Mouse (Mus musculus): ENCODE results near the gene Il34. TPM values are rescaled to one million over a fixed set of nuclear protein-coding genes. Genes with fewer than 3 reads are reported as not detected.

Il34 gene
- polyA plus RNA-seq, 1 experiment: not detected

DNA sequence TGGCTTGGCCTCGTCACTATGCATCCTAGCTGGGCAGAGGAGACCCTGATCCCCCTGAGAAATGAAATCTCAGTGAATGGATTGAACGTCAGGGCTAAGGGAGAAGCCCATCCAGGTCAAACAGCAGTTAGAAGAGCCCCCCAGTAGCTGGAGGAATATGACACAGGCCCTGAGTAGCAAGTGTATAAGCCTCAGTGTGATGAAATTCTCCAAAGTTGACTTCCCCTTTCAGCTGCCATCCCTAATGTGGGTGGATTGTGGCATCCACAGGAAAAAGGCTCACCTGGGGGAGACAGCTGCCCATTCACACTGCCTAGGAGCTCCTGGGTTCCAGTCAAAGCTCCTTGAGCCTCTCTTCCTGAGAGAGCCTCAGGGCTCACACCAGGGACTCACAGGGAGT lies 20.4 kb downstream of the Il34 start:
- no peak for TF ChIP-seq POLR2A (IDR thresholded peaks at IDR 0.05; ENCODE audit: borderline replicate concordance, low read depth, low read length)
- no peak for TF ChIP-seq CTCF (IDR thresholded peaks at IDR 0.05; ENCODE audit: low read depth, low read length)
- peaks cover 5% of the 10 kb centered on the region for H3K4me1 ChIP-seq (ENCODE audit: control insufficient read depth, insufficient read depth, low read length)
- H3K27ac ChIP-seq (ENCODE audit: insufficient read depth, low read depth, low read length): no peak overlapping the region
- no peak overlapping the region for H3K4me3 ChIP-seq (ENCODE audit: insufficient read depth, low read length)

DNA sequence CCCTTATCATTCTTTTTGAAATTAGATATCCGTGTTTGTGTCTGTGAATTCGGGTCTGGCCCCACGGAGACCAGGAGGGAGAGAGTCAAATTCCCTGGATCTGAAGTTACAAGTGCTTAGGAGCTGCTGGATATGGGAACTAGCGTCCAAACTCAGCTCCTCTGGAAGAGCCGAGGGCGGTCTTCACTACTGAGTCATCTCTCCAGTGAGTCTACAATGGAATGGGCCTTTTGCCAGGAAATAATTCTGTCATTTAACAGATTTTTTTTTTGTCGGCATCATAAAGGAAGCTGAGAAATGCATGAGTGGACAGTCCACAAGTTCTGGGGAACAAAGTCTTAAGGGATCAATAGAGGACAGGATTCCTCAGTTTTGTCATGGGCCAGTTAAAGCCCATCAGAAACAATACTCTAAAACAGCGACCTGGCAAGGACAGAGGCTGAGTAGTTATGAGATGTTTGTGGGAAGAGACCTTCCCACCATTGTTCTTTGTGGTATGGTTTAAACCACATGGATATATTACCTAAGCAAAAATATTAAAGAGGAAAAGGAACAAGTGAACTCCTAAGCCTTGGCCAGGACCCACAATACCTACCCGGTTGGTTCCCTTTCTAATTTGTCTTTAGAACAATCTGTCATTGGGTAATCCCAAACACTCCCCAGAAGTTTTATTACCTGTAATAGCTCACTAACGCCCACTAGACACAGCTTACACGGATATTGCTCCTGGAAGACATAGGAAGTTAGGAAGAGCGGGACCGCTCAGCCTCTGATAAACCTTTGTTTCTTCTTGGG lies 25.6 kb downstream of the Il34 start:
- Histone ChIP-seq H3K27ac (ENCODE audit: insufficient read depth, low read depth, low read length) (no peak overlapping the region), H3K4me3 (ENCODE audit: insufficient read depth, low read length) (no peak overlapping the region), H3K4me1 (ENCODE audit: control insufficient read depth, insufficient read depth, low read length) (peaks cover 9% of the 10 kb centered on the region)
- TF ChIP-seq POLR2A (IDR thresholded peaks at IDR 0.05; ENCODE audit: borderline replicate concordance, low read depth, low read length): no peak
- TF ChIP-seq CTCF (IDR thresholded peaks at IDR 0.05; ENCODE audit: low read depth, low read length): no peak

DNA sequence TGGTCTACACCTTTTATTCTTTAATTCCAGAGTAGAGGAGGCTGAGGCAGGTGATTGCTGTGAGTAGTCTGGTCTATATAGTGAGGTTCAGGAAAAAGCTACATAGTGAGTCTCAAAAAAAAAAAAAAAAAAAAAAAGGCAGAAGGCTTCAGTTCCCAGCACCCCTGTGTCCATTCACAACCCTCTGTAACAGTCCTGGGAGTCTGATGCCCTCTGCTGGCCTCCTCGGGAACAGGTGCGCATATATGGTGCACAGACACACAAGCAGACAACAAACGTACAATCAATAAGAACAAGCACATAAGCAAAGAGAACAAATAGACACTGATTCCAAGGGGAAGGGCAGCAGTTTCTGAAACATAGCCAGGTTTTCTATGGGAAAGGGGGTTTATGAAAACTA lies 29.4 kb downstream of the Il34 start:
- Histone ChIP-seq H3K4me1 (ENCODE audit: control insufficient read depth, insufficient read depth, low read length) (peaks cover 8% of the 10 kb centered on the region), H3K27ac (ENCODE audit: insufficient read depth, low read depth, low read length) (no peak overlapping the region), H3K4me3 (ENCODE audit: insufficient read depth, low read length) (no peak overlapping the region)
- no peak for TF ChIP-seq CTCF (IDR thresholded peaks at IDR 0.05; ENCODE audit: low read depth, low read length)
- TF ChIP-seq POLR2A (IDR thresholded peaks at IDR 0.05; ENCODE audit: borderline replicate concordance, low read depth, low read length): no peak

DNA sequence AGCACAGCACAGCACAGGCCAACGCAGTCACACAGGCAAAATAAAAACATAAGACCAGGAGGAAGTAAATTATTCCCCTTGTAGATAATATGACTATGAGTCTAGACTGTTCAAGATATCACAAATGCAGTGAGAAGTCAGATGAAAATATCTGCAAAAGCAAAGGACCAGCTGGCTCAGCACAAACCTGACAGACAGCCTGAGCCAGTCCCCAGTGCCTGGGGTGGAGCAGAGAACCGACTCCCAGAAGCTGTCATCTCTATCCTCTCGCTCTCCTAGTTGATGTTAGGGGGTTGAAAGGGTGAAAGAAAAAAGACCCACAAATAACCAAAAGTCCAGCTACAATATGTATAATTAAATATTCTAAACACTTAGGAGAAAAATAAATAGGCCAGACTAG lies 30.0 kb downstream of the Il34 start:
- no peak for TF ChIP-seq CTCF (IDR thresholded peaks at IDR 0.05; ENCODE audit: low read depth, low read length)
- TF ChIP-seq POLR2A (IDR thresholded peaks at IDR 0.05; ENCODE audit: borderline replicate concordance, low read depth, low read length): no peak
- H3K27ac ChIP-seq (ENCODE audit: insufficient read depth, low read depth, low read length): no peak overlapping the region
- H3K4me1 ChIP-seq (ENCODE audit: control insufficient read depth, insufficient read depth, low read length): peaks cover 8% of the 10 kb centered on the region
- no peak overlapping the region for H3K4me3 ChIP-seq (ENCODE audit: insufficient read depth, low read length)

DNA sequence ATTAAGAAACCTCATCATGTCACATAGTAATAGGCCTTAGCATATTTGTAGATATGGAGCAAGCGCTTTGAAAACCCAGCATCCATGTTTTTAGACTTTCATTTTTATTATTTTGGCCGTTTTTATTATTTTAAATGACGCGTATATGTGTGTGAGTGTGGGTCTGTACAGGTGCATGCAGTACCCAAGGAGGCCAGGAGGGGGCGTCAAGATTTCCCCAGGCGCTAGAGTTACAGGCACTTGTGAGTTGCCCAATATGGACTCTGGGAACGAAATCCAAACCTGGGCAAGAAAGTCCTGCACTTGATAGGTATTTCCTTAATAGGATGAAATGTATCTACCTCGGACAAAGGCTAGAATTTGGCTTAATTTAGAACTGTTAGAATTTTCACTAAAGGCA lies 30.4 kb downstream of the Il34 start:
- TF ChIP-seq CTCF (IDR thresholded peaks at IDR 0.05; ENCODE audit: low read depth, low read length) (peak; percentile 47), POLR2A (IDR thresholded peaks at IDR 0.05; ENCODE audit: borderline replicate concordance, low read depth, low read length) (no peak)
- H3K4me1 ChIP-seq (ENCODE audit: control insufficient read depth, insufficient read depth, low read length): peaks cover 6% of the 10 kb centered on the region; the same call in 1 of the 2 replicates
- no peak overlapping the region for H3K27ac ChIP-seq (ENCODE audit: insufficient read depth, low read depth, low read length)

DNA sequence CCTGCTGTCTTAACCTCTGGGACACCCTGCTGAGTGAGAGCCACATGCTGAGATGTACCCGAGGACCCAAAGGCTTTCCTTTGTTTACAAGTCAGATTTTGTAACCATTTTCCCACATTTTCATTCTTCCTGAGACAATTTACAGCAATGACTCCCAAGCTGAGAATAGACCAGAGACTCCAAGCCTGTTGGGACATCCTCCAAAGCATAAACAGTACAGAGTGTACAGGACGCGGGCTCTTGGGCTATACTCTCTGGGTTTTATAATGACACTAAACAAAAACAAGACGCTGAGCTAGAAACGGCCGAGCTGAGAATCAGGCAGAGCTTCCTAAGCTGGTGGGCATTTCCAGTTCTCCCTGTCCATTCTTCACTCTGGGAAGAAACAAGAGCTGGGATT lies 31.0 kb downstream of the Il34 start:
- H3K27ac ChIP-seq (ENCODE audit: insufficient read depth, low read depth, low read length): no peak overlapping the region

More for the DNA sequence above, 30.4 kb downstream of the Il34 start:
- no peak overlapping the region for H3K4me3 ChIP-seq (ENCODE audit: insufficient read depth, low read length)

DNA sequence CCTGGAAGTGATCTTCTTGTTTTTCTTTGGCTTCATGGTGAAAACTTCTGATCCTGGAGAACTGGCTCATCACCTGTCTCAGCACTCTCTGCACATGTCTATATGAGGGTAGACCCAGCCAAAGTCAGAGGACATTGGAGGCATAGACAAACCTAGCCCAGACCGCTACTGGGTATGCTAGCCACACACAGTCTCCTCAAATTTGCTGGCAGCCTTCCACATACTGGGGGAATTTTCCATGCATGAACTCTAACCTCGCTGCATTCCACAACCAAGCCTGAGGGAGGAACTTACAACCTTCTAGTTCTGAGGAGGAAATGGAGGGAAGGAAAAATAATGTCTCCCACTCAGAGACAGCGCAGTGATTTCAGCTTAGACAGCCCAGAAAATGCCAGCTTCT lies 31.7 kb downstream of the Il34 start:
- Histone ChIP-seq H3K4me1 (ENCODE audit: control insufficient read depth, insufficient read depth, low read length) (no peaks in the 10 kb centered on the region), H3K4me3 (ENCODE audit: insufficient read depth, low read length) (no peak overlapping the region), H3K27ac (ENCODE audit: insufficient read depth, low read depth, low read length) (no peak overlapping the region)
- TF ChIP-seq POLR2A (IDR thresholded peaks at IDR 0.05; ENCODE audit: borderline replicate concordance, low read depth, low read length): no peak
- no peak for TF ChIP-seq CTCF (IDR thresholded peaks at IDR 0.05; ENCODE audit: low read depth, low read length)

More for the DNA sequence above, 31.0 kb downstream of the Il34 start:
- TF ChIP-seq POLR2A (IDR thresholded peaks at IDR 0.05; ENCODE audit: borderline replicate concordance, low read depth, low read length) (no peak), CTCF (IDR thresholded peaks at IDR 0.05; ENCODE audit: low read depth, low read length) (no peak)
- Histone ChIP-seq H3K4me1 (ENCODE audit: control insufficient read depth, insufficient read depth, low read length) (peaks cover 2% of the 10 kb centered on the region; the same call in 1 of the 2 replicates), H3K4me3 (ENCODE audit: insufficient read depth, low read length) (no peak overlapping the region)

DNA sequence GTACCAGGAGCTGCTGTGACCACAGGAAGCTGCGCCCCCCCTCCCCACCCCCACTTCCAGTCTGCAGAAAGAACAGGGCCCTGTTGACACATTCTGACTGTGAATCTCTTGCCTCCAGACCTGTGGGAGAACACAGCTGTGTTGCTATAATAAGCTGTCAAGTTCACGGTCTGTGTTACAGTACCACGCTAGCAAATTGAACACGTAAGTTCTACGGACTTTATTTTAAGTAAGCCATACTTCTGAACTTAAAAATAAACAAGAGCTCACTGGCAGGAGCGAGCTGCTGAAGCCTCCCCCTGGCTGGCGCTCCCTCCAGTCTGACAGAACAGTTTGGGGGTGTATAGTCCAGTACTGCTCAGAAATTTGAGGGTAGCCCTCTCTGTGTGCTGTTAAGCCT lies 33.3 kb downstream of the Il34 start:
- TF ChIP-seq POLR2A (IDR thresholded peaks at IDR 0.05; ENCODE audit: borderline replicate concordance, low read depth, low read length) (no peak), CTCF (IDR thresholded peaks at IDR 0.05; ENCODE audit: low read depth, low read length) (no peak)
- Histone ChIP-seq H3K4me3 (ENCODE audit: insufficient read depth, low read length) (no peak overlapping the region), H3K4me1 (ENCODE audit: control insufficient read depth, insufficient read depth, low read length) (no peaks in the 10 kb centered on the region), H3K27ac (ENCODE audit: insufficient read depth, low read depth, low read length) (no peak overlapping the region)

DNA sequence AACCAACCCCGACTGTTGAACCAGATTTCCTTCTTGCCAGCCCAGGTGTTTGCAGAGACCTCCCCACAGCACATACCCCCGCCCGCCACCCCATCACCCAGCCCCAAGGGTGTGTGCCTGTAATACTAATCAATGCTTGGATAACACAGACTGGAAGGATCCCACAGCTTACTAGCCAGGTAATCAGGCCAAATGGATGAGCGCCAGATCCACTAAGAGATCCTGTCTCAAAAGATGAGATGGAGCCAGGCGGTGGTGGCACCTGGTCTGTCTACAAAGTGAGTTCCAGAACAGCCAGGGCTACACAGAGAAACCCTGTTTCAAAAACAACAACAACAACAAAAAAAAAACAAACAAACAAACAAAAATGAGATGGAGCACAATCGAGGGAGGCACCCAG lies 38.5 kb downstream of the Il34 start:
- no peak for TF ChIP-seq CTCF (IDR thresholded peaks at IDR 0.05; ENCODE audit: low read depth, low read length)
- no peak for TF ChIP-seq POLR2A (IDR thresholded peaks at IDR 0.05; ENCODE audit: borderline replicate concordance, low read depth, low read length)
- H3K4me3 ChIP-seq (ENCODE audit: insufficient read depth, low read length): no peak overlapping the region
- H3K27ac ChIP-seq (ENCODE audit: insufficient read depth, low read depth, low read length): no peak overlapping the region
- H3K4me1 ChIP-seq (ENCODE audit: control insufficient read depth, insufficient read depth, low read length): no peaks in the 10 kb centered on the region

DNA sequence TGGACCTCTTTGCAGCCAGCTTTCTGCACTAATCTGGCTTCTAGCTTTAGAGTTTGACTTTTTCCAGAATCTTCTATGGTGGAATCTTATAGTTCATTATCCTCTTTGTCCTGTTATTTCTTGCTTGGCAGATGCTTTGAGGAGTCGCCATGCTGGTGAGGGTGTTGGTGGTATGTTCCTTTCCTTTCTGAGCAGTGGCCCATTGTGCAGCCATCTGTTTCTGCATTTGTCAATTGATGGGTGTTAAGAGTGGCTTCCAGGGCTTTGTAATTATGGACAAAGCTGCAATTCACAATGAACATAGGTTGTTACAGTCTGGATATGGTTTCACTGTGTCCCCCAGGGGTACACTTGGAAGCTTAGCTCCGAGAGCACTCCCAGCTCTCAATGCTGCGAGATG lies 41.1 kb downstream of the Il34 start:
- H3K4me3 ChIP-seq (ENCODE audit: insufficient read depth, low read length): no peak overlapping the region
- no peaks in the 10 kb centered on the region for H3K4me1 ChIP-seq (ENCODE audit: control insufficient read depth, insufficient read depth, low read length)
- no peak for TF ChIP-seq CTCF (IDR thresholded peaks at IDR 0.05; ENCODE audit: low read depth, low read length)
- no peak overlapping the region for H3K27ac ChIP-seq (ENCODE audit: insufficient read depth, low read depth, low read length)
